Mouse (Mus musculus): ENCODE data around the gene Veph1. TPM values are rescaled to one million over a fixed set of nuclear protein-coding genes. Genes with fewer than 3 reads are reported as not detected.

Veph1 gene
- polyA plus RNA-seq, 1 experiment from 2014 or later, result 0.05 TPM

DNA sequence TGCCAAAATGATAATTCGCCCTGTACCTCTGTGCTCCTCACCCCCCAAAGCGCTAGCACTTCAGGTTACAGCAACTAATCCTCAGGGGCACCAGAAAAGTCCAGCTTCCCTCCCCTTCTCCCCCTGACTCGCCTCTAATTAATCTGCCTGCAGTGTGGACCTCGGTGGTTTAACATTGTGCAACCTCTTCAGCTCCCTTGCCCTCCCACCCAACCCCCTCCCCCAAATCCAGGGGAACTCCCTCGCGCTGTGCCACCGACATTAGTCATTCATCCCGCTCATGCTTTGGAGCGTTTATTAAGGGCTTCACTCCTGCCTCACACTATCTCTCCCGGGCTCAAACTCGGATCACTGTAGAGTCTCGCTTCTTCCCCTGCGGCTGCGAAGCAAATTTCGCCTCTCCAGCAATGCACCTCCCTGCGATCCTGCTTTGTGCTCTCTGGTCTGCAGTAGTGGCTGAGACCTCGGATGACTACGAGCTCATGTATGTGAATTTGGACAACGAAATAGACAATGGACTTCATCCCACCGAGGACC, 76.9 kb downstream of the Veph1 start, which contains the start of gene Ptx3:
Gene Ptx3 (plus strand): TSS at position 256 of the 537 bp plus-strand sequence.
- peak within 1 kb of the TSS; percentile 17; the same call in 1 of the 2 replicates for H3K9ac ChIP-seq
- WGBS (ENCODE audit: insufficient replicate concordance), result 6% methylated on average over 20 of the region's 20 CpGs
- ATAC-seq, result no peak

DNA sequence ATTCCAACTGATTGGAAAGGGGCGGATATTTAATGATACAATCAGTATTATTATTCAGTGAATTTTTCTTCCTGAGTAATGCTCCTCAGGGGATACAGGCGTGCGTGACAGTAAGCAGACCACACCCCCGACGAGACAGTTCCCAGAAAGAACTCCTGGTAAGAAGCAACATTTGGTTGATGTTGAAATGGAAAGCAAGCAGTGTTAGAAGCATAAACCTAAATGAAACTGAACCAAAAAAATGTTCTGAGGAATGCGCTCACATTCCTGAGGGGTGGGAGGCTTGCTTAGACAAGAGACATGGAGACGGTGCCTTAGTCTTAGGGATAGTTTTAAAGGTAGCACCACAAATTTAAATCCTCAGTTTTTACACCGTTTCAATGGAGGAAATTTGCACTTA, 80.9 kb downstream of the Veph1 start:
- no peak for ATAC-seq
- Histone ChIP-seq H3K9ac (no peak overlapping the region), H3K36me3 (no peaks in the 10 kb centered on the region), H3K27ac (no peak overlapping the region), H3K4me1 (no peaks in the 10 kb centered on the region), H3K27me3 (replicated peaks) (peaks cover 13% of the 10 kb centered on the region), H3K4me2 (no peak overlapping the region), H3K4me3 (no peak overlapping the region), H3K9me3 (replicated peaks) (no peaks in the 10 kb centered on the region)
- WGBS (ENCODE audit: insufficient replicate concordance), result 61% methylated on average over 8 of the region's 8 CpGs

More for the DNA sequence above, 76.9 kb downstream of the Veph1 start, which contains the start of gene Ptx3:
- H3K27me3 ChIP-seq (replicated peaks), result peaks cover 32% of the 10 kb centered on the region
- H3K36me3 ChIP-seq, result no peaks in the 10 kb centered on the region
- H3K9me3 ChIP-seq (replicated peaks), result no peaks in the 10 kb centered on the region
- H3K4me3 ChIP-seq, result peak within 1 kb of the TSS; percentile 48
- peak within 1 kb of the TSS; percentile 70 for H3K4me2 ChIP-seq
- no peak within 1 kb of the TSS for H3K27ac ChIP-seq
- H3K4me1 ChIP-seq, result no peaks in the 10 kb centered on the region

DNA sequence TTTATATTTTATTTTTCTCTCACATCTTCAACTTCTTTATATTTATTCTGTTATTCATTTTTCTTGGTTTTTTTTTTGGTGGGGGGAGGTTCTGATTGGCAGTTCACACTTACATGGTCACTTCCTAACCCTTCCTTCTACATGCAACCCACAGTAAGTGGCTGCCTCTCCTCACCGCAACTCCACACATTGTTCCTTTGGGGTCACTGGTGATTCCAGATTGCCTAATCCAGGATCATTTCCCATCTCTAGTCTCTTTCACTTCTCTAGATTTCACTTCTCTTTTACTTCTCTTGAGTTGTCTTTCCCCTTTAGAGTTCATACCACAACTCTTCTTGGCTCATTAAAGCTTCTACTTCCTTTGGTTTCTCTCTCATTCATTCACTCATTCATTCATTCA, 83.1 kb downstream of the Veph1 start:
- no peak overlapping the region for H3K9ac ChIP-seq
- no peaks in the 10 kb centered on the region for H3K36me3 ChIP-seq
- no peaks in the 10 kb centered on the region for H3K4me1 ChIP-seq
- no peaks in the 10 kb centered on the region for H3K9me3 ChIP-seq (replicated peaks)
- H3K4me3 ChIP-seq, result no peak overlapping the region
- H3K27ac ChIP-seq, result no peak overlapping the region
- ATAC-seq, result no peak
- WGBS (ENCODE audit: insufficient replicate concordance), result 82% methylated on average over 1 of the region's 1 CpGs
- H3K4me2 ChIP-seq, result no peak overlapping the region
- H3K27me3 ChIP-seq (replicated peaks), result no peaks in the 10 kb centered on the region

- no peaks in the 10 kb centered on the region for H3K9me3 ChIP-seq (replicated peaks)
- no peaks in the 10 kb centered on the region for H3K4me1 ChIP-seq
- H3K4me2 ChIP-seq, result no peak overlapping the region
- H3K4me3 ChIP-seq, result no peak overlapping the region
- no peaks in the 10 kb centered on the region for H3K27me3 ChIP-seq (replicated peaks)
- WGBS (ENCODE audit: insufficient replicate concordance), result 72% methylated on average over 4 of the region's 4 CpGs
- no peak overlapping the region for H3K9ac ChIP-seq
- no peak for ATAC-seq
- no peaks in the 10 kb centered on the region for H3K36me3 ChIP-seq
- H3K27ac ChIP-seq, result no peak overlapping the region
Observed at GRCm38 (mm10) chr3:66208836-66209573, 87.6 kb downstream of the Veph1 start.

- Histone ChIP-seq H3K36me3 (no peaks in the 10 kb centered on the region), H3K9me3 (replicated peaks) (no peaks in the 10 kb centered on the region), H3K4me3 (no peak overlapping the region), H3K9ac (no peak overlapping the region), H3K27ac (no peak overlapping the region), H3K4me2 (no peak overlapping the region), H3K4me1 (no peaks in the 10 kb centered on the region), H3K27me3 (replicated peaks) (no peaks in the 10 kb centered on the region)
- ATAC-seq, result no peak
- WGBS (ENCODE audit: insufficient replicate concordance), result 65% methylated on average over 3 of the region's 3 CpGs
Observed at GRCm38 (mm10) chr3:66193910-66194562, 102.6 kb downstream of the Veph1 start.

GRCm38 (mm10) chr3:66179647-66180046, 117.0 kb downstream of the Veph1 start:
- Histone ChIP-seq H3K4me3 (no peak overlapping the region), H3K36me3 (no peaks in the 10 kb centered on the region), H3K4me1 (no peaks in the 10 kb centered on the region), H3K4me2 (no peak overlapping the region), H3K9ac (no peak overlapping the region), H3K27me3 (replicated peaks) (no peaks in the 10 kb centered on the region), H3K9me3 (replicated peaks) (no peaks in the 10 kb centered on the region), H3K27ac (no peak overlapping the region)
- no peak for ATAC-seq
- 59% methylated on average over 2 of the region's 2 CpGs for WGBS (ENCODE audit: insufficient replicate concordance)

- ATAC-seq, result no peak
- WGBS (ENCODE audit: insufficient replicate concordance), result 70% methylated on average over 5 of the region's 5 CpGs
Observed at GRCm38 (mm10) chr3:66172907-66173306, 123.7 kb downstream of the Veph1 start.

GRCm38 (mm10) chr3:66169873-66170538, 126.6 kb downstream of the Veph1 start:
- no peak for ATAC-seq
- 67% methylated on average over 3 of the region's 3 CpGs for WGBS (ENCODE audit: insufficient replicate concordance)
- H3K4me1 ChIP-seq, result no peaks in the 10 kb centered on the region
- H3K9me3 ChIP-seq (replicated peaks), result no peaks in the 10 kb centered on the region
- H3K27ac ChIP-seq, result no peak overlapping the region
- H3K36me3 ChIP-seq, result no peaks in the 10 kb centered on the region
- no peak overlapping the region for H3K9ac ChIP-seq
- no peaks in the 10 kb centered on the region for H3K27me3 ChIP-seq (replicated peaks)
- no peak overlapping the region for H3K4me3 ChIP-seq
- no peak overlapping the region for H3K4me2 ChIP-seq

More at GRCm38 (mm10) chr3:66172907-66173306, 123.7 kb downstream of the Veph1 start:
- H3K4me1 ChIP-seq, result no peaks in the 10 kb centered on the region
- H3K9me3 ChIP-seq (replicated peaks), result no peaks in the 10 kb centered on the region
- H3K36me3 ChIP-seq, result no peaks in the 10 kb centered on the region
- no peak overlapping the region for H3K9ac ChIP-seq
- H3K27me3 ChIP-seq (replicated peaks), result no peaks in the 10 kb centered on the region
- H3K4me3 ChIP-seq, result no peak overlapping the region
- H3K27ac ChIP-seq, result no peak overlapping the region
- no peak overlapping the region for H3K4me2 ChIP-seq

DNA sequence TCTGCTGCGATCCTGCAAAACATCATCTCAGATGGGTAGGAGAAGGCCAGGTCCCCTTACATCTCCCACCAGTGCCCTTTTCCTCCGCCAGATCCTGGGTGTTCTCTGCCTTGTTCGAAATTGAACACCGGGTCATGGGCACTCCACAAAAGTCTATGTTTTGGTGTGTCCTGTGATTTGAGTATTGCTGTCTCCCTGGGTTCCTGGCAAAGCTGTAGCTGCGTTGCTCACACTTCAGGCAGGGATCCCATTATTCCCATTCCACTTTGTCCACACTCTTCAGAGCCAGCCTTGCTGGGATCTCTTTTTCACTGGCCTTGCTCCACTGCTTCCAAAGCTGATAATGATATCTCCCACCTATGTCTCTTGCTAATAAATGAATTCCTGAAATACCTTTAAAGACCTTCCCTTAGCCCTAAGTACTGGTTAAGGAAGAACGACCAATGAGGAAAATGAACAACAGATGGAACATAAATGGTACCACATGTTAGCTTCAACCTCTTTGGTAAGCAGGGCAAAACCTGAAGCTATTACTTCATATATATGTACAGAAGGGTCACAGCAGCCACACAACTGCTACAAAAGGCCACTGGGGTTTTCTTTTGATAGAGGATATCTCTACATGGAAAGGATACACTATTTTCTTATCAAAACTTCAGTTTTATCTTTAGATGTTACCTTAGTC, 129.9 kb downstream of the Veph1 start:
- WGBS (ENCODE audit: insufficient replicate concordance), result 61% methylated on average over 6 of the region's 6 CpGs
- no peak for ATAC-seq
- no peaks in the 10 kb centered on the region for H3K27me3 ChIP-seq (replicated peaks)

DNA sequence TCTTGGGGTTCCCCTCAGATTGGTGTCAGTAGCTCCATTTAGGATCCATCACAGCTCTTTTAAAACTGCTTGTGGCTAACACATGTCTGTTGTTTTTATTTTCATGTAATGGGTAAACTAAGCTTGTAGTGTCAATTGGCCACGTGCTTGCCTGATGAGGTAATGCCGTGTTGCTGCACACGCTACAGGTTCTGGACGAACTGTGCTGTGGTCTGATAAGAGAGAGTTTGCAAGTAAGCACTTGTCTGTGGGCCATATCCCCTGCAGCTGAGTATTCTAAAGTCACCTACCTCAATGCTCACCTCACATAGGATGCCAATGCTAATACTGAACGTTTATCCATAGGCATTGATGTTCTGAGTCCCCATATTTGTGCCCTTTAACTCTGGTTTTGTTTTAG, 131.6 kb downstream of the Veph1 start:
- no peaks in the 10 kb centered on the region for H3K27me3 ChIP-seq (replicated peaks)
- ATAC-seq, result no peak
- H3K9me3 ChIP-seq (replicated peaks), result no peaks in the 10 kb centered on the region
- H3K9ac ChIP-seq, result no peak overlapping the region
- no peaks in the 10 kb centered on the region for H3K36me3 ChIP-seq
- H3K4me3 ChIP-seq, result no peak overlapping the region
- 51% methylated on average over 5 of the region's 5 CpGs for whole genome bisulfite sequencing (ENCODE audit: insufficient replicate concordance)
- H3K27ac ChIP-seq, result no peak overlapping the region
- H3K4me1 ChIP-seq, result no peaks in the 10 kb centered on the region
- H3K4me2 ChIP-seq, result no peak overlapping the region

More for the DNA sequence above, 129.9 kb downstream of the Veph1 start:
- Histone ChIP-seq H3K9me3 (replicated peaks) (no peaks in the 10 kb centered on the region), H3K4me3 (no peak overlapping the region), H3K36me3 (no peaks in the 10 kb centered on the region), H3K4me2 (no peak overlapping the region), H3K9ac (no peak overlapping the region), H3K27ac (no peak overlapping the region), H3K4me1 (no peaks in the 10 kb centered on the region)

GRCm38 (mm10) chr3:66164585-66164984, 132.1 kb downstream of the Veph1 start:
- WGBS (ENCODE audit: insufficient replicate concordance), result 42% methylated on average over 3 of the region's 3 CpGs
- Histone ChIP-seq H3K9ac (no peak overlapping the region), H3K4me1 (no peaks in the 10 kb centered on the region), H3K36me3 (no peaks in the 10 kb centered on the region), H3K4me3 (no peak overlapping the region), H3K27me3 (replicated peaks) (no peaks in the 10 kb centered on the region), H3K4me2 (no peak overlapping the region), H3K9me3 (replicated peaks) (no peaks in the 10 kb centered on the region), H3K27ac (no peak overlapping the region)
- no peak for ATAC-seq

All from liver, embryonic 12.5 days (tissue).